Mouse (Mus musculus) heart, postnatal 25 days (tissue): ENCODE measurements around the gene Commd3. TPM values are rescaled to one million over a fixed set of nuclear protein-coding genes. Genes with fewer than 3 reads are reported as not detected.

Source experiments
- DNase-seq: peaks from one replicate; pipeline ENCODE4 v3.0.0; 2022; ENCODE audit warnings: low spot score
- intact Hi-C: fragments of 180-260 bp; cut with DNase I; formaldehyde crosslinking; loops from one replicate; pipeline ENCODE4 v1.15.1; 2025
- total RNA-seq, 2 experiments: library from RNA; stranded (reverse); gene quantifications; 2 replicates each; pipeline ENCODE4 v1.2.3; 2021

Gene Commd3
- total RNA-seq, 2 experiments from 2014 or later = 100 to 105 TPM

- DNase-seq = no peak
- intact Hi-C loops = loop anchor here (5.0 to 10.0 kb wide), 2 partner anchors 92 to 296 kb away; partner anchors contain the start of genes 4930426L09Rik and Pip4k2a
Measured at GRCm38 (mm10) chr2:18698663-18699385, 26.6 kb downstream of the Commd3 start.

GRCm38 (mm10) chr2:18699401-18699990 lies 27.3 kb downstream of the Commd3 start:
- intact Hi-C loops = loop anchor here (5.0 to 10.0 kb wide), 2 partner anchors 92 to 295 kb away; partner anchors contain the start of genes 4930426L09Rik and Pip4k2a
- DNase-seq = no peak

- intact Hi-C loops = no loop called here
- DNase-seq = no peak
Measured at GRCm38 (mm10) chr2:18710356-18710755, 38.2 kb downstream of the Commd3 start.

GRCm38 (mm10) chr2:18713071-18713470 lies 40.9 kb downstream of the Commd3 start:
- intact Hi-C loops = no loop called here
- DNase-seq = no peak

- intact Hi-C loops = no loop called here
- no peak for DNase-seq
Measured at GRCm38 (mm10) chr2:18714337-18714736, 42.2 kb downstream of the Commd3 start.

GRCm38 (mm10) chr2:18718521-18718920 lies 46.3 kb downstream of the Commd3 start:
- intact Hi-C loops = no loop called here
- no peak for DNase-seq

GRCm38 (mm10) chr2:18722208-18722830 lies 50.1 kb downstream of the Commd3 start:
- intact Hi-C loops = no loop called here
- no peak for DNase-seq

- no peak for DNase-seq
- intact Hi-C loops = no loop called here
Measured at GRCm38 (mm10) chr2:18724462-18724861, 52.3 kb downstream of the Commd3 start.

Other genes starting within 250 kb of the Commd3 start
- gene Bmi1, start 4.6 kb downstream of the Commd3 start, total RNA-seq = 10 to 100 TPM; 65.2 to 72.8 TPM
- gene Spag6, start 21.6 kb downstream of the Commd3 start, total RNA-seq = under 1 TPM; 0.36 to 0.42 TPM